Mouse (Mus musculus): ENCODE results near the gene Lingo1. TPM values are rescaled to one million over a fixed set of nuclear protein-coding genes. Genes with fewer than 3 reads are reported as not detected.
A peak's percentile ranks its signal among the peaks of the same experiment; 100 is the strongest.

The Lingo1 gene
- total RNA-seq (2021): 1 to 10 TPM in 1 of 2 experiments, under 1 TPM in 1; 0.66 to 1.2 TPM
- long read RNA-seq, experiment 1: 0 reads
- long read RNA-seq, experiment 2: 0 reads

DNA sequence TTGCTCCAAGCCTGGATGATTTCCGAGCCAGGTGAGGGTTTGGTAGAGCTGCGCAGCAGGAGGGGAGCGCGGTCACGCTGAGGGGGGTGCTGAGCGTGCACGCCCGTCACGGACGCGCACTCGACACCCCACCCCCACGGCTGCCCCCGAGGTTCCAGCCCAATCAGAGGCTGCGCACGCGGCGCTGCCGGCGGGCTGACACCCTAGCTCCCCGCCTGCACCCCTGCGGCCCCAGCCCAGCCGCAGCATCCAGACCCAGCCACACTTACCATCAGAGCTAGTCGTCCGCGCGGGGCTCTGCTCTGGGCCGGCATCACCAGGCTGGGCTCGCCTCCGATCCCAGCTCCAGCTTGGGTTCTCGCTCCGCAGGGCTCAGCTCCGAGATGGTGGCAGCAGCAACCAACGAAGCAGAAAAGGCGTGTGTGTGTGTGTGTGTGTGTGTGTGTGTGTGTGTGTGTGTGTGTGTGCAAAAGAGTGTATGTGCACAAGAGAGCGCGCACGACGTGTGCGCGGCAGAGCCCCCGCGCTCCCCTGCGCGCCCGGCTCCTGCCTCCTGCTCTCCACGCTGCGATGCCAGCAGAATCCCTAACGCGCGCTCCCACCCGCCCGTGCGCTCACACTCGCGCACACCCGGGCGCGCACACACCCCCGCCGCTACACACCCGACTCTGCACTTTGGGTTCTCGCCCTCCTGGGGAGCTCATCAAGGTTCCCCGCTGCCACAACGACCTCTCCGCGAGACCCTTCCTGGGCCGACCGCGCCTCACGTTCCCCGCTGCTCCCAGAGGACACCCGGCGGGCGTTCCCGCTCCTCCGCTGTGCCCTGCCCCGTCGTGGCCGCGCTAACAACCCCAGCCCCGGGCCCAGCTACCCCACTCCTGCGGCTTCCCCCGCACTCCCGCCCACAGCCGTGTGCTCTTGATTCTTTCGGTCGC is at the start of gene Lingo1:
TSS of gene Lingo1 (minus strand) at position 748 of the 935 bp plus-strand sequence.
- peak in 1 of 2 experiments; percentile 15 for DNase-seq

DNA sequence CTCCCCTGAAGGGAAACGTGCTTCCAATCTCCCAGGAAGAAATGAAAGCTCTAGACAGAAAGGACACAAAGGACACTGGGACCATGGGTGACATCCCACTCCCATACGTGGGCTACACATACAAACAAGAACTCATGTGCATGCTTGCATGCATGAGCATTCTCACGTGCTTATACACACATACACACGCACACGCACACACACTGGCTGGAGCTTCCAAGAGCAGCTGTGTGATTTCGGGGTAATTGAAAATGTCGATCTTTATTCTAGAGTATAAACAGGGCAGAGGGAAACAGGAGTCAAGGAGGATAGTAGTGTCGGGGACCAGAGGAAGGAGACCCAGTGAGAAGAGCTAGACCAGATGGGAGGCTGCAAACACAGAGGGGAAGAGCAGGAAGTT is 48.4 kb upstream of the Lingo1 start:
- no peak for DNase-seq

GRCm38 (mm10) chr9:56843679-56844188 is 47.5 kb upstream of the Lingo1 start:
- DNase-seq: peak; percentile 71 to 79

DNA sequence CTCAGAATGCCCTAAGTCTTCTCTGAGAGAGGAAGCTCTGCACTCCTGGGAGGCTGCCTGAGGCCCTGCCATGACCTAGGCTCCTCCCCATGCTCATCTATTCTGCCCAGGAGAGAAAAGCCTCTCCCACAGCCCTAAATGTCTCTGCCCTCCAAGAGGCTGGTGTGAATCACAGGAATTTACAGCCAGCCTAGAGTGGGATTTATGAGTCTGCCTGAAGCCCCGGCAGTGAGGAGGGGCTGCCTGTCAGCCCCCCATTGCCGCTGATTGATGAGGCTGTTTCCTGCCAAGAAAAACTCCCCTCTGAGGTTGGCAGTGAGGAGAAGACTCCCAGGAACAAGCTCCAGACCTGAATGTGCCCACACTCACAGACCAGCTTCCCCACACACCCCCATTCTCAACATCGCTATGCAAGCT is 46.0 kb upstream of the Lingo1 start:
- DNase-seq: no peak

DNA sequence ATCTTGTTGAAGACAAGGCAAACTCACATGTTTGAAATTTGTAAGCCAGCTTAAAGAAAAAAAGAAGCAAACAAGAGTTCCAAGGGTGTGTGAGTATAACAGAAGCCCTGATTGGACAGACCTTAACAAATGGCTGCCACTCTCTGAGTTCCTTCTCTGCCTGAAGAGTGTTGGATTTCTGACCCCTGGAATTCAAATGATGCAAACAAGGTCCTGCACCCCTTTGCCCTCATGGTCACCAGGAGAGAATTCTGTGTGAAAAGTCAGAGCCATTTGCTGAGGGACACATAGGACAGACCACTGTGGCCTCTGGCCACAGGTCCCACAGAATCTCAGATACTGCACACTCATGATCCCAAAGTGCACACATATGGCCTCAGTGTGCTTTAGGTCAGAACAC is 45.6 kb upstream of the Lingo1 start:
- DNase-seq: no peak

- no peak for DNase-seq
Measured at GRCm38 (mm10) chr9:56840721-56841120, 44.5 kb upstream of the Lingo1 start.

DNA sequence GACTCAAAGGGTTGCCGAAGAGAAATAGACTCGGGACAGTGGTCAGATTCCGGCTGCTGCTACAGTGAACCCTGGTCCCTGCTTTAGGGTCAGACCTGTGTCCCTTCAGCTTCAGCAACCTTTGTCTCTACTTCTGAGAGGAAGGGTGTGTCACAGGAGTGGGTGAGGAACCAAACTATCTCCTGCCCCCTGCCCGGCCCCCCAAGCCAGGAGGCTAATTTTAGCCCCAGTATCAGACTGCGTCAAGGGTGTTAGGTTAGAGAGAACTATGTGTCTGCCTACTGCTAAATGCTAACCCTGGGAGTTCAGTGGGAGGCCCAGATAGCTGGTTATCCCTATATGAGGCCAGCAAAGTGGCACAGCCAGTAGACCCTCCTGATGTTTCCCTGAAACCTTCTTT is 38.9 kb upstream of the Lingo1 start:
- no peak for DNase-seq

GRCm38 (mm10) chr9:56832900-56833299 is 36.6 kb upstream of the Lingo1 start:
- DNase-seq: no peak

- DNase-seq: no peak
Measured at GRCm38 (mm10) chr9:56831904-56832303, 35.6 kb upstream of the Lingo1 start.

- DNase-seq: peak in 1 of 2 experiments; percentile 54
Measured at GRCm38 (mm10) chr9:56830162-56830561, 33.9 kb upstream of the Lingo1 start.

GRCm38 (mm10) chr9:56828841-56829240 is 32.6 kb upstream of the Lingo1 start:
- DNase-seq: peak; percentile 26 to 62

GRCm38 (mm10) chr9:56828146-56828545 is 31.9 kb upstream of the Lingo1 start:
- DNase-seq: no peak

DNA sequence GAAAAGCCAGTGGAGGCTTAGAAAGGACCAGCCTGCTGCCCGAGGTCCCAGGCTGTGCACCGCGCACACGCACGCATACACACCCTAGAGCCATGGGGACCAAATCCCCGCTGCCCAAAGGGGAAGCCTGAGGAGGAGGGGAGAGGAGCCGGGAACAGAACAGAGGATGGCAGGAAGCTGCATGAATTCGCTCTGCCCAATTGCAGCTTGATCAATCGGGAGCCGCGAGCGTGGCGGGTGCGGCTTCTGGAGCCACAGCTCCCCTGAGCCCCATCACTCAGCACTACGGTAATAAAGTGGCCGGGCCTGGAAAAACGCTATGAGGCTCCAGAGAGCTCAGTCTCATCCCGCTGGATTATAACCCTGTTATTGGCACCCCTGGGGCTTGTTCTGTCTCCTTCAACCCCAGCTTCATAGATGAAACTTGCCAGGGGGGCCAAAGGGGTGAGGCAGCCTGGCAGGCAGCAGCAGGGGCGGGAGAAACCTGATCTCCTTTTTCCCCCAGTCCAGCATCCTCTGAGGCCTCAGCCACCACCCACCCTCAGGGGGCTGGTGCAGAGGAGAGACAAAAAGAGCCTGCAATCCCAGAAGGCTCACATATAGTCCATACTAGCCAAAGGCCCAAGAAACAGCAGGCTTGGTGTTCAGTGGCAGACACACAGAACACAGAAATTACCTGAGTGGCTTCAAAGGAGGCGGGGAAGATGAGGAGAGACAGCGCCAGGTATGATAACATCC is 29.4 kb upstream of the Lingo1 start:
- no peak for DNase-seq

DNA sequence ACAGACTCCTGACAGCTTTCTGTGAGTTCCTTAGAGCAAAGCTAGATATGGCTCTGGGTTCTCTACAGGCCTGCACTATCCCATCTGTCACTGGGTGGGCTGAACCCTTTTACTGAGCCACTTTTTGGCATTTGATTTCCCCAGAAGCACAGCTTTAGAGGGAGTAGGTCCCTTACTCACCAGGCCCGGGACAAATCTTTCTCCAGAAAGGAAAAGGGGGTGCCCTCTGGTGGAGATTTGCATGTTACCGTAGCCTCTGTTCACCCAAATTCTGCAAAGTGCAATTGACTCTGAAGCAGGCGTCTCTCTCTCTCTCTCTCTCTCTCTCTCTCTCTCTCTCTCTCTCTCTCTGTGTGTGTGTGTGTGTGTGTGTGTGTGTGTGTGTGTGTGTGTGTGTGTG is 28.6 kb upstream of the Lingo1 start:
- DNase-seq: peak in 1 of 2 experiments; percentile 45

DNA sequence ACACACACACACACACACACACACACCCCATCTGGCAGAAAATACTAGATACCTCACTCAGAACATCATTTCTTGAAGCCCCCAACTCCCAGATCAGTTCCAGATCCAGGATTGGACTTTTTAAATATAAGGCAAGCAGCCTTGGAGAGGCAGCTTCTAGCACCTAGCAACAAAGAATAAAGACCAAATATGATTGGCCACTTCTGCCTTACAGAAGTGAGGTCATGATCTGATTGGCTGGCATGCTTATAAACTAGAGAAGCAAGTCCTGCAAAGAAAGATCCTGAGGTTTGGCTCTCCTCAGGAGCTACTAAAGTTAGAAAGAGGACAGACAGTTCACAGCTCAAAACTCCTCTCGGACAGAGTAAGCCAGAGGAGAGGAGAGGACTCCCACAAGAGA is 14.6 kb upstream of the Lingo1 start:
- DNase-seq: no peak

DNA sequence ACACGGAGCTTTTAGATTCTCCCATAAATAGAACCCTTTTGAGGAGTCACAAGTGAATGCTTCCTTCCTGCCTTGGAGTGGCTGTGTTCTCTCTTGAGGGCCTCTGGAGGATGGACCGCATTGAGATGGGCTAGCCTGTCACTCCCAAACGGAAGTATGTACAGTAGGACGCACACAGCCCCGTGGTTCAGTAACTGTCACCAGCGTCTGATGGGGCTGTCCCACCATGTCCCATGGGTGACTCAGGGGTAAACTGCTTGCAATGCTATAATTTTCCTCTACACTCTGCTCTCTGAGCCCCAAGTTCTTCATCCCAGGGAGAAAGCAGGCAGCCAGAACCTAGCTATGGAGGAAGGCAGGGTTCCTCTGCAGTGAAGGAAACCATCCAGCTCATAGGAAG is 11.7 kb upstream of the Lingo1 start:
- DNase-seq: no peak

DNA sequence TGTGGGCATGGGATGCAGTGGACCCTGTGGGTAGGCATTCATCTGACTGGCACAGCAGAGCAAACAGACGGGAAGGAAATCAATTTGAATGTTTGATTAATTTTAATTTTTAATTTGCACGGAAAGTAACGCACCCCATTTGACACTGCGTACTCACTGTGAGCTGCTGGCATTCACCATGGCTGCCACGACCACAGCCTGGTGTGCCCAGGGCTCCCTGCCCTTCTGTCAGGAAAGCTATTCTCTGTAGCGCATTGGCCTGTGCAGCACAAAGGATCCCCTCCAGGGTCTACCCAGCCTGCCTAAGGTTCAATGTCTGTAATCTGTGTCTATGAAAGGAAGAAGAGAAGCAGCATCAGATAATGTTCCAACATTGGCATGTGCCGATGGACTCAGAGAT is 6.9 kb upstream of the Lingo1 start:
- no peak for DNase-seq

- DNase-seq: peak; percentile 72 to 79
Measured at GRCm38 (mm10) chr9:56797876-56798275, 1.6 kb upstream of the Lingo1 start.

- peak in 1 of 2 experiments; percentile 30 for DNase-seq
Measured at GRCm38 (mm10) chr9:56796656-56797131, 426 bp upstream of the Lingo1 start.

- DNase-seq: no peak
Measured at GRCm38 (mm10) chr9:56791696-56792261, 4.5 kb downstream of the Lingo1 start.

DNA sequence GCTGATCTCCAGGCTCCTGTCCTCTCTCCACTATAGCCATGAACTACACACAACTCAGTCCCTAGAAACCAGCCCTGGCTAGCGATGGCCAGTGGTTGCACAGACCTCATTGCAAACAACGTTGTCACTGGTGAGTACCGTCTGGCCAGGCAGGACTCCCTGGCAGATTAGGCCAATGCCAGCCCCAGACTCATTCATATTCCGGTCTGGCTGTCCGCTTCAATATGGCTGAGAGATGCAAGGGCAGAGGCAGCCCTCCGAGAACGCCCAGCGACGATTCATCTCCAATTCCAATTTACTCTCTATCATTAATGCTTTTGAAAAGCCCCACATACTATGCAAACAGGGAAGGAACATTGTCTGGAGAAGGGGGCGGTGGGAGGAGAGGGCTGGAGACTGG is 11.7 kb downstream of the Lingo1 start:
- no peak for DNase-seq

Data from adrenal gland, postnatal 36 days (tissue).